Mouse (Mus musculus) adrenal gland, postnatal 0 days (tissue): ENCODE results near the gene Ghrl. TPM values are rescaled to one million over a fixed set of nuclear protein-coding genes. Genes with fewer than 3 reads are reported as not detected.

Experiments
- microRNA-seq: library from miRNA; unstranded; fragments of <30 nt; microRNA quantifications from one replicate; pipeline ENCODE4, GENCODE M21; 2016; ENCODE audit warnings: borderline replicate concordance; ENCODE audit not compliant: insufficient number of aligned reads
- polyA plus RNA-seq: library from polyadenylated mRNA; unstranded; fragments of >200 nt; fragmentation: Nextera tagmentation; extraction: Ambion mirVana; gene quantifications from 2 replicates; pipeline ENCODE4 v1.2.1, GENCODE M21; 2015

Ghrl gene
- polyA plus RNA-seq: 0.47 and 1.7 TPM in 2 replicates

GRCm38 (mm10) chr6:113719878-113720277 is at the start of gene Ghrl:
Gene Ghrl, minus strand, starts transcription at chr6:113719880.

GRCm38 (mm10) chr6:113740236-113741217 is 20.8 kb upstream of the Ghrl start, which contains the start of gene Sec13:
Gene Sec13, minus strand, starts transcription at chr6:113740743.

GRCm38 (mm10) chr6:113696582-113697221 is 23.0 kb downstream of the Ghrl start, which contains the start of gene Tatdn2:
Gene Tatdn2, plus strand, starts transcription at chr6:113697050.

Small RNA genes lying within 50 kb of the gene (microRNA-seq; reads per million reads assigned to microRNA genes)
- not detected for gene Mir7042

Other genes starting within 250 kb of the Ghrl start
- 16.6 and 22.4 TPM in 2 replicates for gene Il17rc, start 248.5 kb downstream of the Ghrl start, polyA plus RNA-seq
- 26.5 and 32.6 TPM in 2 replicates for gene Creld1, start 236.6 kb downstream of the Ghrl start, polyA plus RNA-seq
- gene Prrt3, start 217.9 kb downstream of the Ghrl start, polyA plus RNA-seq: 0.62 and 0.69 TPM in 2 replicates
- 107 and 145 TPM in 2 replicates for gene Emc3, start 188.2 kb downstream of the Ghrl start, polyA plus RNA-seq
- gene Fancd2, start 188.2 kb downstream of the Ghrl start, polyA plus RNA-seq: 2.4 and 3.5 TPM in 2 replicates
- 0.49 and 0.65 TPM in 2 replicates for gene Fancd2os, start 119.2 kb downstream of the Ghrl start, polyA plus RNA-seq
- 300 and 360 TPM in 2 replicates for gene Brk1, start 115.1 kb downstream of the Ghrl start, polyA plus RNA-seq
- 37.0 and 43.4 TPM in 2 replicates for gene Vhl, start 95.9 kb downstream of the Ghrl start, polyA plus RNA-seq
- 5.2 and 6.3 TPM in 2 replicates for gene Irak2, start 81.4 kb downstream of the Ghrl start, polyA plus RNA-seq
- gene Tatdn2, start 22.8 kb downstream of the Ghrl start, polyA plus RNA-seq: 0.47 and 0.94 TPM in 2 replicates
- gene Sec13, start 20.9 kb upstream of the Ghrl start, polyA plus RNA-seq: 146 and 182 TPM in 2 replicates